Mouse (Mus musculus): ENCODE results near the gene Gm6034.

DNA sequence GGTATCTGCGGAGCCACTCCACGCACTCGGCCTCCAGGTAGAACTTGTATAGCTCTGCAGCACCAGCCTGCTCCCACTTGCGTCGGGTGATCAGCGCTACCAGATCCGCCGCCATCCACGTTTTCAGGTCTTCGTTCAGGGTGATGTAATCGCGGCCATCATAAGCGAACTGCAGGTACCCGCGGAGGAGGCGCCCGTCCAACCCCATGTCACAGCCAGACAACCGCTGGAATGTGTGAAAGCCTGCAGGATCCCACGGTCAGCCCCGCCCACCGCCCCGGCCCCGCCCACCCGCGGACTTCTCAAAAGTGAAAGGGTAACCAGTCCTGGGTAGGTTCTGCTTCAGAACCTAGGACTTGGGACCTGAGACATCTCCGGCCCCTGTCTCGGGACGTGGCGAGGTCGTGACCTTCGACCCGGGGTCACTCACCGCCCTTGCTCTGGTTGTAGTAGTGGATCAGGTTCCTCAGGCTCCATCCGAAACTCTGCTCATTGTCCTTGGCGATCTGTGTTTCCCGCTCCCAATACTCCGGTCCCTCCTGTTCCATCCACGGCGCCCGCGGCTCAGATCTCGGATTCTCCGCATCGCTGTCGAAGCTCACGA lies 40.6 kb downstream of the Gm6034 start:
- TF ChIP-seq CTCF (IDR thresholded peaks at IDR 0.05; ENCODE audit: control insufficient read depth, insufficient read depth, low read length) = no peak
- no peak for TF ChIP-seq POLR2A (IDR thresholded peaks at IDR 0.05; ENCODE audit: borderline replicate concordance, control insufficient read depth, low read depth, low read length)
